Mouse (Mus musculus) CH12.LX (cell line): ENCODE measurements around the gene Dennd1a.

Source experiments
- CTCF ChIP-seq, 2 experiments: IDR thresholded peaks in 1 of 2; conservative IDR thresholded peaks in 1 of 2; 2 replicates each; pipeline ENCODE4 v1.5.1; 2011 to 2012; ENCODE audit warnings: low read depth in 2 of 2, low read length in 2 of 2, improper control_type of control experiment in 1 of 2, inconsistent platforms in 1 of 2, mild to moderate bottlenecking in 1 of 2, moderate library complexity in 1 of 2
- ELF1 ChIP-seq: IDR thresholded peaks from 2 replicates; pipeline ENCODE4 v1.6.1; 2014; ENCODE audit warnings: low read depth, mild to moderate bottlenecking, inconsistent platforms, low read length, improper control_type of control experiment
- KAT2A ChIP-seq: IDR thresholded peaks from 2 replicates; pipeline ENCODE4 v1.6.1; 2012; ENCODE audit warnings: low read length, improper control_type of control experiment, inconsistent platforms; ENCODE audit not compliant: insufficient replicate concordance
- MAFK ChIP-seq: IDR thresholded peaks from 2 replicates; pipeline ENCODE4 v1.6.1; 2011; ENCODE audit warnings: low read length, improper control_type of control experiment; ENCODE audit not compliant: insufficient replicate concordance
- MAX ChIP-seq: IDR thresholded peaks from 2 replicates; pipeline ENCODE4 v1.6.1; 2011; ENCODE audit warnings: low read length, improper control_type of control experiment
- POLR2A ChIP-seq: IDR thresholded peaks from 2 replicates; pipeline ENCODE4 v1.6.1; 2011; ENCODE audit warnings: low read depth, mild to moderate bottlenecking, improper control_type of control experiment, low read length
- POLR2AphosphoS2 ChIP-seq: IDR thresholded peaks from 2 replicates; pipeline ENCODE4 v1.6.1; 2011; ENCODE audit warnings: low read depth, low read length, improper control_type of control experiment
- SMC3 ChIP-seq: IDR thresholded peaks from 2 replicates; pipeline ENCODE4 v1.6.1; 2011; ENCODE audit warnings: low read depth, low read length, improper control_type of control experiment
- USF1 ChIP-seq: IDR thresholded peaks from 2 replicates; pipeline ENCODE4 v1.6.1; 2014; ENCODE audit warnings: low read depth, mild to moderate bottlenecking, inconsistent platforms, low read length, improper control_type of control experiment

DNA sequence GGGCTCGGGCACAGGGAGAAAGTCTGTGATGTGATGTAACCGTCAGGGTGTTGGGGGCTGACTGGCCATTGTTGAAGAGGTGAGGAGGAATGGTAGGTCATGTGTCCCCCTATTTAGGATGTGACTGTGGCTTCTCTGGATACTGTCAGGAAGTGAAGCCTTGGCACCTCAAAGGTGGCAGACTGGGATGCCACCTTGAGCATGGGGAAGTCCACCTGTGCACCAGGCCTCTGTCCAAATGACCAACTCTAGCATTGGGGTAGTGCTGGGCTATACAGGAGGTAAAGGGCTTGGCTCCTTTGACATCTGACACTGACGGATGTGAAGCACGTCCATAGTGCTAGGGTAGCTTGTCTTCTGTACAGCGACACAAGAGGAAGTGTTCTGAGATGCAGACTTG lies 474.8 kb downstream of the Dennd1a start:
- no peak for TF ChIP-seq POLR2AphosphoS2
- no peak for TF ChIP-seq CTCF (conservative IDR thresholded peaks at IDR 0.05 in 1 of 2, IDR thresholded peaks at IDR 0.05 in 1 of 2; ENCODE audit: low read depth in 2 of 2, low read length in 2 of 2)
- TF ChIP-seq SMC3 = no peak
- no peak for TF ChIP-seq KAT2A
- no peak for TF ChIP-seq POLR2A
- TF ChIP-seq MAX = no peak
- TF ChIP-seq MAFK = no peak
- TF ChIP-seq ELF1 = no peak
- no peak for TF ChIP-seq USF1
